Mouse (Mus musculus): Measurements from ENCODE around the gene Gnat1. TPM values are rescaled to one million over a fixed set of nuclear protein-coding genes. Genes with fewer than 3 reads are reported as not detected.

The Gnat1 gene
- not detected in 2 replicates for polyA plus RNA-seq (2012; ENCODE audit: low replicate concordance)

DNA sequence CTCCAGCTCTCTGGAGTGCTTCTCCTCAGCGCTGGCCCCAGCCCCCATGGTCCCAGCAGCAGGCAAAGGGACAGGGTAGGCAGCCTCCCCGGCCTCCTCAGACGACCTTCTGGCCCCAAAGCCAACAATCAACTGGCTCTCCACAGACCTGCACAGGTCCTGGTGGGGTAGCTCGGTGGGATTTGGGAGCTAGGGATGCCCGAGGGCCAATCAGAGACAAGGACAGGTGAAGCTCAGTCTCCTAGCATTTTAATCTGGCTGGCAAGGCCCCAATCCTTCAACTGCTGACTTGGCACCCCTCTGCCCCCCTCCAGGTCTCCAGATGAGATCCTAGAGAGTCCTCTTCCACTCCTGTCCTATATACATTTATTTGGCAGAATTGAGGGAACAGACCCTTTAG lies at the start of gene Gnat1:
Gene Gnat1, minus strand, starts transcription at position 212 of the 400 bp plus-strand sequence.

GRCm38 (mm10) chr9:107709697-107710483 lies 30.4 kb upstream of the Gnat1 start, which contains the start of gene Sema3f:
TSS of gene Sema3f (minus strand) at chr9:107710475.

GRCm38 (mm10) chr9:107669480-107669945 lies 10.0 kb downstream of the Gnat1 start, which contains the start of gene Slc38a3:
TSS of gene Slc38a3 (minus strand) at chr9:107669530.

DNA sequence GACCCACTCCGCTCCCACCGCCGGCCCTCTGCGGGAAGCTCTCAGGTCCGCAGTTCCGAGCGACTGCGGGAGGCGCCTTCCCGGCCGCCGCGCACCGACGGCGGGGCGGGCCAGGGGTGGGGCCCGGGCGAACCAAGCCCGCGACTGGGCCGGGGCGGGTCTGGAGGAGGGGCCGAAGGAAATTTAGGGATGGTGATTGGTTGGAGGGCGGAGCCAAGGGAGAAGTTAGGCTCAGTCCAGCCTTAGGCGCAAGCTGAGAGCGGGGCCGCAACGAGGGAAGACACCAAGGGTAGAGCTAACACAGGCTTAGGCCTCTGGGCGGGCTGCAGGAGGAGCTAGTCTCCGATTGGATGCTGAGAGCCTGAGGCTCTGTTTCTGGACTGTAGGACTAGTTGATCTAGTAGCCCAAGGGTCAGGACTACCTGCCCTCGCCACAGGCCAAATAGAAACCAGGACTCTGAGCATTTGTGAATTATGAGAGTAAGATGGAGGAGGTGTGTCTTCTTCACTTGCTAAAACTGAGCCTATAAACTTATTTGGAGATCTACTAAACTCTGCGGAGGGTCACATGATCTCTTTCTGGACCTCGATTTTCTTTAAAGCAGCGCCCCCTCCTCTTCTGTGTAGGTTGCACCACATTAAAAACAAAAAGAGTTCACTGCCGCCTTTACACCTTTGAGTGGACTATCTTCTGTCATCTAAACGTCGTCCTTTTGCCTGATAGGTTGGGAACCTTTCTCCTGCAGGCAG lies 44.1 kb downstream of the Gnat1 start, which contains the start of gene Gnai2:
Gene Gnai2, minus strand, starts transcription at position 89 of the 750 bp plus-strand sequence.

Other genes with a start within 250 kb of the Gnat1 start
- 32.1 and 48.8 TPM in 2 replicates for gene Tmem115, start 145.8 kb downstream of the Gnat1 start, polyA plus RNA-seq (2012; ENCODE audit: low replicate concordance)
- gene Cyb561d2, start 137.5 kb downstream of the Gnat1 start, polyA plus RNA-seq (2012; ENCODE audit: low replicate concordance): 15.4 and 18.6 TPM in 2 replicates
- gene Nprl2, start 137.5 kb downstream of the Gnat1 start, polyA plus RNA-seq (2012; ENCODE audit: low replicate concordance): 2.6 and 3.1 TPM in 2 replicates
- gene Zmynd10, start 132.4 kb downstream of the Gnat1 start, polyA plus RNA-seq (2012; ENCODE audit: low replicate concordance): 0.29 and 1.1 TPM in 2 replicates
- 19.8 and 49.2 TPM in 2 replicates for gene Rassf1, start 128.2 kb downstream of the Gnat1 start, polyA plus RNA-seq (2012; ENCODE audit: low replicate concordance)
- gene Tusc2, start 116.5 kb downstream of the Gnat1 start, polyA plus RNA-seq (2012; ENCODE audit: low replicate concordance): 18.0 and 56.6 TPM in 2 replicates
- gene Hyal2, start 111.8 kb downstream of the Gnat1 start, polyA plus RNA-seq (2012; ENCODE audit: low replicate concordance): 9.6 and 21.4 TPM in 2 replicates
- 1.3 and 3.5 TPM in 2 replicates for gene Hyal1, start 102.8 kb downstream of the Gnat1 start, polyA plus RNA-seq (2012; ENCODE audit: low replicate concordance)
- 30.6 and 47.1 TPM in 2 replicates for gene Naa80, start 100.8 kb downstream of the Gnat1 start, polyA plus RNA-seq (2012; ENCODE audit: low replicate concordance)
- gene Hyal3, start 98.9 kb downstream of the Gnat1 start, polyA plus RNA-seq (2012; ENCODE audit: low replicate concordance): 0.51 TPM in 1 of 2 replicates, not detected in the other
- gene Ifrd2, start 92.1 kb downstream of the Gnat1 start, polyA plus RNA-seq (2012; ENCODE audit: low replicate concordance): 36.6 and 54.9 TPM in 2 replicates
- gene Sema3b, start 70.5 kb downstream of the Gnat1 start, polyA plus RNA-seq (2012; ENCODE audit: low replicate concordance): 0.28 and 0.46 TPM in 2 replicates
- gene Gnai2, start 44.3 kb downstream of the Gnat1 start, polyA plus RNA-seq (2012; ENCODE audit: low replicate concordance): 1,369 and 2,388 TPM in 2 replicates
- not detected in 2 replicates for gene Slc38a3, start 10.2 kb downstream of the Gnat1 start, polyA plus RNA-seq (2012; ENCODE audit: low replicate concordance)
- 3.2 and 4.7 TPM in 2 replicates for gene Sema3f, start 30.8 kb upstream of the Gnat1 start, polyA plus RNA-seq (2012; ENCODE audit: low replicate concordance)
- gene Rbm5, start 91.3 kb upstream of the Gnat1 start, polyA plus RNA-seq (2012; ENCODE audit: low replicate concordance): 53.7 and 57.1 TPM in 2 replicates
- 19.8 and 30.5 TPM in 2 replicates for gene Rbm6, start 193.5 kb upstream of the Gnat1 start, polyA plus RNA-seq (2012; ENCODE audit: low replicate concordance)
- gene Mon1a, start 208.4 kb upstream of the Gnat1 start, polyA plus RNA-seq (2012; ENCODE audit: low replicate concordance): 22.0 and 22.8 TPM in 2 replicates
- 0.63 and 3.7 TPM in 2 replicates for gene Mst1r, start 227.2 kb upstream of the Gnat1 start, polyA plus RNA-seq (2012; ENCODE audit: low replicate concordance)
- gene Actl11, start 248.8 kb upstream of the Gnat1 start, polyA plus RNA-seq (2012; ENCODE audit: low replicate concordance): not detected in 2 replicates

Measured in hematopoietic multipotent progenitor cell, adult 10-12 weeks (in vitro differentiated cells).